Mouse (Mus musculus) erythroblast, embryonic 14.5 days (primary cell): ENCODE measurements around the gene Akr1d1.

Experiments
- GATA1 ChIP-seq: IDR thresholded peaks from 2 replicates; pipeline ENCODE4 v1.6.1; 2012; ENCODE audit warnings: low read length, inconsistent platforms, mixed read lengths
- TAL1 ChIP-seq: IDR thresholded peaks from 3 replicates; pipeline ENCODE4 v1.6.1; 2012; ENCODE audit warnings: low read length, inconsistent platforms, mixed read lengths

DNA sequence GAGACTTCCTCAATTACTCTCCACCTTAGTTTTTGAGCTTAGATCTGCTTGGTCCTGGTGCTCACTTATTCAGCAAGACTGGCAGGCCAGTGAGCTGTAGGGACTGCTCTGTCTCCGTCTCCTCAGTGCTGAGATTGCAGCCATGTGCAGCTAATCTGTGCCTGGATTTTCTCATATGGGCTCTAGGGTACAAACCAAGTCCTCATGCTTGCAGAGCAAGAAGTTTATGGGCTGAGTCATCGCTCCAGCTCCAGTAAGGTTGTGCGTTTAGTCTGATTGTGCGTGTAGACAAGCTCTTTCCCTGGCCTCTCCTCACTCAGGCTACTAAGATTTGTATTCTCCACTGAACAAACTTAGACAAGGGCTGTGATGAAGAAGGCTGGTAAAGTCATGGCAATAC is 43.5 kb upstream of the Akr1d1 start:
- TF ChIP-seq GATA1 (no peak), TAL1 (no peak)
